Mouse (Mus musculus) liver, adult 2 months (tissue): ENCODE measurements around the gene Fmod. TPM values are rescaled to one million over a fixed set of nuclear protein-coding genes. Genes with fewer than 3 reads are reported as not detected.

Experiments
- DNase-seq: peaks from one replicate; pipeline ENCODE4 v3.0.0-alpha.2; 2011; ENCODE audit warnings: low read depth, low spot score; ENCODE audit errors: extremely low read depth
- H3K27ac ChIP-seq: fragments of 200-500 bp; replicated peaks from 2 replicates; pipeline ENCODE4 v1.5.1; 2012; ENCODE audit warnings: low read depth, mild to moderate bottlenecking, control low read depth, inconsistent platforms, low read length; ENCODE audit not compliant: insufficient read depth
- H3K27me3 ChIP-seq: fragments of 200-500 bp; 2 replicates; pipeline ENCODE4 v1.6.1; 2012; ENCODE audit warnings: mild to moderate bottlenecking, moderate library complexity, low read length, inconsistent platforms; ENCODE audit not compliant: control insufficient read depth, insufficient read depth
- H3K36me3 ChIP-seq: fragments of 200-500 bp; 2 replicates; pipeline ENCODE4 v1.6.1; 2012; ENCODE audit warnings: low read length, inconsistent platforms; ENCODE audit not compliant: control insufficient read depth, insufficient read depth
- H3K4me1 ChIP-seq: fragments of 200-500 bp; 2 replicates; pipeline ENCODE4 v1.6.1; 2011; ENCODE audit warnings: low read length; ENCODE audit not compliant: control insufficient read depth, insufficient read depth
- H3K4me3 ChIP-seq: fragments of 200-500 bp; 2 replicates; pipeline ENCODE4 v1.5.1; 2011; ENCODE audit warnings: low read depth, mild to moderate bottlenecking, control low read depth, low read length, moderate library complexity; ENCODE audit not compliant: insufficient read depth
- H3K79me2 ChIP-seq: fragments of 200-500 bp; 2 replicates; pipeline ENCODE4 v1.6.1; 2012; ENCODE audit warnings: inconsistent platforms, mild to moderate bottlenecking, low read length, moderate library complexity; ENCODE audit not compliant: control insufficient read depth, insufficient read depth
- H3K9ac ChIP-seq: fragments of 200-500 bp; 2 replicates; pipeline ENCODE4 v1.6.1; 2012; ENCODE audit warnings: low read depth, mild to moderate bottlenecking, control low read depth, inconsistent platforms, low read length
- CTCF ChIP-seq: fragments of 200-500 bp; IDR thresholded peaks from 2 replicates; pipeline ENCODE4 v1.5.1; 2011; ENCODE audit warnings: low read depth, low read length, control low read depth
- POLR2A ChIP-seq: fragments of 200-500 bp; IDR thresholded peaks from 2 replicates; pipeline ENCODE4 v1.6.1; 2011; ENCODE audit warnings: low read length, control low read depth; ENCODE audit not compliant: insufficient read depth; ENCODE audit errors: extremely low read depth
- WGBS: fragments of 180-500 bp; shearing (Covaris S2); methylation state at CpG from one replicate; pipeline ENCODE4 v1.1.7; 2018; 5-methylcytosine and 5-hydroxymethylcytosine counted together
- polyA plus RNA-seq: library from polyadenylated mRNA; depleted of rRNA; stranded (reverse); fragments of >200 nt; gene quantifications from 2 replicates; pipeline ENCODE4 v1.2.3, GENCODE M21; 2012; rRNA removed
- total RNA-seq: library from RNA; depleted of rRNA; stranded (reverse); fragments of >200 nt; gene quantifications from 2 replicates; pipeline ENCODE4 v1.2.3, GENCODE M21; 2014; rRNA removed

Gene Fmod
- total and polyA plus RNA-seq, 2 experiments, result 0.46 to 0.99 TPM

GRCm38 (mm10) chr1:134095721-134096120, 58.7 kb downstream of the Fmod start:
- Histone ChIP-seq H3K79me2 (no peaks in the 10 kb centered on the region), H3K36me3 (no peaks in the 10 kb centered on the region), H3K27me3 (no peaks in the 10 kb centered on the region), H3K9ac (no peak overlapping the region), H3K27ac (no peak overlapping the region), H3K4me1 (peaks cover 18% of the 10 kb centered on the region), H3K4me3 (no peak overlapping the region)
- DNase-seq, result no peak
- TF ChIP-seq CTCF, result no peak
- TF ChIP-seq POLR2A, result no peak
- WGBS, result 96% methylated on average over 4 of the region's 4 CpGs

DNA sequence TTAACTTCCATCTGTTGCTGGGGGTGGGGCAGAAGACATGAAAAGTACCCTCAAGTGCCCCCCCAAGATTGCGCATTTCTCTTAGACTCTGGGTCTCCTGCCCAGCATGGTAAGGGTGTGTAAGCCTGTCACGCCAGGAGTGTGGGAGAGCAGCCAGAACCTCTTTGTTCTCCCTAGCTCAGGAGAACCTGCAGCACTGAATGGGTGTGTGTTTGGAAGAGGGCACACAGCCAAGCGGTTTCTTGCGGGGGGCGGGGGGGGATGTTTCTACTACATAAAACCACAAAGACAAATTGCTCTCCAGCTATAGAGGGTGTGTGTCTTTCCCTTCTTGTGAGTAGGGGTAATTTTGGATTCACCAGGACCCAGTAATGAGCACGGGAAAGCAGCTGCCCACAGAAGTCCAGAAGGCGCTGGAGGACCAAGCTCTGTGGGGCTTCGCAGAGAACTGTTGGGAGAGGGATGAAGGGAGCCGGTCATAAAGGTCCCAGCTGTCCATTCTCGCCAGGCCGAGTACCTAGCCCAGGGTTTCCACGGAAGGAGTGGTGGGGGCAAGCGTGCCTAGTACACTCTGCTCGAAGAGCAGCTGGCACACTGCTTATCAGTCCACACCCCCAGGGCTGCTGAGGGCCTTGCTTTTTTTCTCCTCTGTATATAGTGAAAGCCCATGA, 59.3 kb downstream of the Fmod start:
- Histone ChIP-seq H3K4me3 (no peak overlapping the region), H3K27ac (no peak overlapping the region)
- 86% methylated on average over 14 of the region's 14 CpGs for WGBS

DNA sequence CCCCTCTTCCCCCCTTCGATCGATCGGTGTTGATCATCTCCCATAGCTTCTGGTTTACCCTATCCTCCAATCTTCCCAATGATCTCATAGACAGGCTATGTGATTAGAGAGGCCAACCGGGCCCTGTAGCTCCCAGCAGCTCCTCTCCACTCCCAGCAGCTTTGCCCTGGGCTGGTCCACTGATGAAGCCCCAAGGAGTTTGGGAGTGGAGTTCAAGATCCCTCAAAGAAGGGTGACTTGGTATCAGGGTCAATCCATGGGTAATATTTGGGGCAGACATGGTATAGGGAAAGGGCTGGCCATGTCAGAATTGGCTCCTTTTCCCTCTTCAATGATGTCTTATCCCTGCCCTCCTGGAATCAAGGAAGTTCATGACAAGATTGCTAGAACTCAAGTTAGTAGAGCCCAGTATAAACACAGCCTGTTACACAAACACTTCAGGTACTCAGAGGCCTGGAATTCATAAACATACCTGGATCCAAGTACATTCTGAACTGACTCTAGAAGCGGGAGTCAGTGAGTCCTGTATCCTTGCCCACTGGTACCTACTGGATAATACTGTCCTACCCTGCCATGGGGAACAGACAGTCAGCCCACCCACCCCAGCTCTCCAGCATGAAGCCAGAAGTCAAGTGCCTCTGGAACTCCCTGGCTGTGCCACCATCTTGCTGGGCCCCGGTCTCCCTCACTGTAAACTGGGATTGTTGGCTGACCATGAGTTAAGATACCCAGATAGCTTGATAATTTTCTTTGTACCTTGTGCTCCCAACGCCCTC, 60.2 kb downstream of the Fmod start:
- 93% methylated on average over 7 of the region's 7 CpGs for WGBS
- H3K4me1 ChIP-seq, result peaks cover 18% of the 10 kb centered on the region

More for the DNA sequence above, 59.3 kb downstream of the Fmod start:
- Histone ChIP-seq H3K36me3 (no peaks in the 10 kb centered on the region), H3K79me2 (no peaks in the 10 kb centered on the region), H3K27me3 (no peaks in the 10 kb centered on the region), H3K9ac (no peak overlapping the region), H3K4me1 (peaks cover 18% of the 10 kb centered on the region)
- no peak for DNase-seq
- TF ChIP-seq CTCF (no peak), POLR2A (no peak)

More for the DNA sequence above, 60.2 kb downstream of the Fmod start:
- Histone ChIP-seq H3K36me3 (no peaks in the 10 kb centered on the region), H3K79me2 (no peaks in the 10 kb centered on the region), H3K27ac (no peak overlapping the region), H3K27me3 (no peaks in the 10 kb centered on the region), H3K4me3 (no peak overlapping the region), H3K9ac (no peak overlapping the region)
- TF ChIP-seq CTCF, result no peak
- TF ChIP-seq POLR2A, result no peak
- no peak for DNase-seq

Other genes starting within 250 kb of the Fmod start
- gene Atp2b4, start 236.2 kb upstream of the Fmod start, total RNA-seq, result 2.4 and 4.2 TPM in 2 replicates
- 0.66 and 0.86 TPM in 2 replicates for gene Atp2b4, start 236.2 kb upstream of the Fmod start, polyA plus RNA-seq
- not detected in 2 replicates for gene Optc, start 129.3 kb upstream of the Fmod start, total RNA-seq
- not detected in 2 replicates for gene Optc, start 129.3 kb upstream of the Fmod start, polyA plus RNA-seq
- gene Prelp, start 115.8 kb upstream of the Fmod start, total RNA-seq, result 6.6 and 9.3 TPM in 2 replicates
- 23.8 and 27.2 TPM in 2 replicates for gene Prelp, start 115.8 kb upstream of the Fmod start, polyA plus RNA-seq
- gene Btg2, start 41.9 kb downstream of the Fmod start, total RNA-seq, result 7.0 and 10.1 TPM in 2 replicates
- gene Btg2, start 41.9 kb downstream of the Fmod start, polyA plus RNA-seq, result 5.6 and 6.9 TPM in 2 replicates
- not detected in 2 replicates for gene Chit1, start 74.0 kb downstream of the Fmod start, total RNA-seq
- not detected in 2 replicates for gene Chit1, start 74.0 kb downstream of the Fmod start, polyA plus RNA-seq
- gene Chil1, start 144.9 kb downstream of the Fmod start, total RNA-seq, result 0.09 and 0.27 TPM in 2 replicates
- 0.30 and 0.34 TPM in 2 replicates for gene Chil1, start 144.9 kb downstream of the Fmod start, polyA plus RNA-seq
- gene Mybph, start 156.2 kb downstream of the Fmod start, total RNA-seq, result not detected in 2 replicates
- gene Mybph, start 156.2 kb downstream of the Fmod start, polyA plus RNA-seq, result not detected in 2 replicates
- gene Adora1, start 198.2 kb downstream of the Fmod start, total RNA-seq, result 3.2 and 6.6 TPM in 2 replicates
- gene Adora1, start 198.2 kb downstream of the Fmod start, polyA plus RNA-seq, result 17.0 and 27.2 TPM in 2 replicates